Mouse (Mus musculus) forebrain, embryonic 12.5 days (tissue): ENCODE results near the gene Arl3. TPM values are rescaled to one million over a fixed set of nuclear protein-coding genes. Genes with fewer than 3 reads are reported as not detected.

Experiments
- ATAC-seq: fragments of 200-750 bp; cut with Nextera tagmentation; 2 replicates; pipeline ENCODE4 v1.8.0; 2017; ENCODE audit warnings: moderate TSS enrichment; ENCODE audit not compliant: low FRiP score
- H3K27ac ChIP-seq: fragments of 300-500 bp; sonication (generic); 2 replicates; pipeline ENCODE4 v1.5.1; 2016; ENCODE audit warnings: mild to moderate bottlenecking
- H3K27me3 ChIP-seq: fragments of 300-500 bp; sonication (generic); 2 replicates; pipeline ENCODE4 v1.6.1; 2016; ENCODE audit warnings: mild to moderate bottlenecking
- H3K36me3 ChIP-seq: fragments of 300-500 bp; sonication (generic); replicated peaks from 2 replicates; pipeline ENCODE4 v1.6.1; 2016; ENCODE audit warnings: mild to moderate bottlenecking
- H3K4me1 ChIP-seq: fragments of 300-500 bp; sonication (generic); 2 replicates; pipeline ENCODE4 v1.6.1; 2016
- H3K4me2 ChIP-seq: fragments of 300-500 bp; sonication (generic); 2 replicates; pipeline ENCODE4 v1.6.1; 2016; ENCODE audit warnings: mild to moderate bottlenecking, moderate library complexity
- H3K4me3 ChIP-seq: fragments of 300-500 bp; sonication (generic); replicated peaks from 2 replicates; pipeline ENCODE4 v1.5.1; 2016; ENCODE audit warnings: mild to moderate bottlenecking
- H3K9ac ChIP-seq: fragments of 300-500 bp; sonication (generic); 2 replicates; pipeline ENCODE4 v1.6.1; 2016; ENCODE audit warnings: mild to moderate bottlenecking
- H3K9me3 ChIP-seq: fragments of 300-500 bp; sonication (generic); 2 replicates; pipeline ENCODE4 v1.6.1; 2016
- WGBS: fragments of 180-500 bp; shearing (Covaris S2); methylation state at CpG from one replicate; pipeline ENCODE4 v1.1.7; 2016; 5-methylcytosine and 5-hydroxymethylcytosine counted together
- polyA plus RNA-seq: library from polyadenylated mRNA; unstranded; fragments of >200 nt; fragmentation: Nextera tagmentation; extraction: Ambion mirVana; gene quantifications from 2 replicates; pipeline ENCODE4 v1.2.1, GENCODE M21; 2016

Gene Arl3
- polyA plus RNA-seq, 1 experiment from 2014 or later: 216 TPM

- peaks cover 25% of the 10 kb centered on the region for H3K36me3 ChIP-seq
- ATAC-seq: no peak
- peak overlapping the region; percentile 36 for H3K4me2 ChIP-seq
- no peak overlapping the region for H3K4me3 ChIP-seq
- H3K9me3 ChIP-seq: no peaks in the 10 kb centered on the region
- 0 out of 2 replicates have a peak overlapping the region, but pooled peaks have one; percentile 53 for H3K9ac ChIP-seq
- peak overlapping the region; percentile 74 for H3K27ac ChIP-seq
- peaks cover 42% of the 10 kb centered on the region for H3K4me1 ChIP-seq
- 11% methylated on average over 5 of the region's 5 CpGs for WGBS
- H3K27me3 ChIP-seq: no peaks in the 10 kb centered on the region
Observed at GRCm38 (mm10) chr19:46518828-46519621, 54.0 kb downstream of the Arl3 start.

- Histone ChIP-seq H3K4me3 (no peak overlapping the region), H3K4me2 (peak overlapping the region; percentile 36), H3K27me3 (no peaks in the 10 kb centered on the region), H3K4me1 (peaks cover 35% of the 10 kb centered on the region), H3K27ac (peak overlapping the region; percentile 74), H3K9me3 (no peaks in the 10 kb centered on the region), H3K9ac (peak overlapping the region; percentile 53), H3K36me3 (peaks cover 31% of the 10 kb centered on the region)
- peak; percentile 61 for ATAC-seq
- 0% methylated on average over 12 of the region's 13 CpGs for WGBS
Observed at GRCm38 (mm10) chr19:46518352-46518787, 54.6 kb downstream of the Arl3 start.

- 31% methylated on average over 11 of the region's 14 CpGs for WGBS
Observed at GRCm38 (mm10) chr19:46517529-46518351, 55.3 kb downstream of the Arl3 start.

GRCm38 (mm10) chr19:46516667-46517528 is 56.1 kb downstream of the Arl3 start:
- WGBS: 55% methylated on average over 3 of the region's 3 CpGs
- H3K9ac ChIP-seq: no peak overlapping the region
- H3K4me1 ChIP-seq: peaks cover 24% of the 10 kb centered on the region
- peaks cover 45% of the 10 kb centered on the region for H3K36me3 ChIP-seq
- no peaks in the 10 kb centered on the region for H3K9me3 ChIP-seq
- H3K27ac ChIP-seq: peak overlapping the region; percentile 74
- no peaks in the 10 kb centered on the region for H3K27me3 ChIP-seq
- no peak overlapping the region for H3K4me2 ChIP-seq
- ATAC-seq: no peak
- H3K4me3 ChIP-seq: no peak overlapping the region

More at GRCm38 (mm10) chr19:46517529-46518351, 55.3 kb downstream of the Arl3 start:
- Histone ChIP-seq H3K27me3 (no peaks in the 10 kb centered on the region), H3K4me3 (no peak overlapping the region), H3K36me3 (peaks cover 37% of the 10 kb centered on the region), H3K4me2 (peak overlapping the region; percentile 36), H3K9me3 (no peaks in the 10 kb centered on the region), H3K9ac (peak overlapping the region; percentile 53; the same call in 1 of the 2 replicates), H3K27ac (peak overlapping the region; percentile 74), H3K4me1 (peaks cover 29% of the 10 kb centered on the region)
- peak; percentile 62 for ATAC-seq

GRCm38 (mm10) chr19:46515287-46515821 is 57.6 kb downstream of the Arl3 start:
- peaks cover 32% of the 10 kb centered on the region for H3K4me1 ChIP-seq
- H3K36me3 ChIP-seq: peaks cover 59% of the 10 kb centered on the region

GRCm38 (mm10) chr19:46514387-46514786 is 58.6 kb downstream of the Arl3 start:
- peaks cover 41% of the 10 kb centered on the region for H3K4me1 ChIP-seq
- H3K4me2 ChIP-seq: no peak overlapping the region
- no peaks in the 10 kb centered on the region for H3K27me3 ChIP-seq
- no peak overlapping the region for H3K4me3 ChIP-seq
- WGBS: 90% methylated on average over 11 of the region's 12 CpGs
- ATAC-seq: no peak
- H3K9ac ChIP-seq: no peak overlapping the region
- H3K9me3 ChIP-seq: no peaks in the 10 kb centered on the region
- H3K36me3 ChIP-seq: peaks cover 68% of the 10 kb centered on the region
- no peak overlapping the region for H3K27ac ChIP-seq

More at GRCm38 (mm10) chr19:46515287-46515821, 57.6 kb downstream of the Arl3 start:
- WGBS: 92% methylated on average over 24 of the region's 24 CpGs
- no peaks in the 10 kb centered on the region for H3K9me3 ChIP-seq
- no peak overlapping the region for H3K9ac ChIP-seq
- H3K4me3 ChIP-seq: no peak overlapping the region
- 0 out of 2 replicates have a peak overlapping the region, but pooled peaks have one; percentile 31 for H3K27ac ChIP-seq
- H3K27me3 ChIP-seq: no peaks in the 10 kb centered on the region
- ATAC-seq: no peak
- no peak overlapping the region for H3K4me2 ChIP-seq

DNA sequence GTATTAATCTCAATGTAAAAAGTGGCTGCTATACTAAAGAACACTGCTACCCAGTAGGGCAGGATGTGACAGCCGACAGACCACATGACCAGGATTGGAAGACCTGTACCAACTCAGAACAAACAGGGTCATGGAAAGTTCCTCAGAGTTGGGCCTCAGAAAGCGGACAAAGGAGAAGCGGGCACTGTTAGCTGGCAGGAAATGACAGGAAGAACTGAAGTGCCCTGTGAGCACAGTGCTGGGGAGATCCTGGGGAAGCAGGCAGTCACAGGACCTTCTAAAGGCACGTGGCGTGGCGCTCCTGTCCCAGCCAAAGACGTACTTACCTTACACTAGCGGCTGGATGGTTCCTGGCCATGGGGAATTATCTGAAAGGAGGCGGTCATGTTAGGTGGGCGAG is 61.7 kb downstream of the Arl3 start:
- Histone ChIP-seq H3K36me3 (peaks cover 92% of the 10 kb centered on the region), H3K27me3 (no peaks in the 10 kb centered on the region), H3K4me3 (no peak overlapping the region), H3K27ac (0 out of 2 replicates have a peak overlapping the region, but pooled peaks have one; percentile 53), H3K4me1 (peaks cover 50% of the 10 kb centered on the region), H3K9ac (no peak overlapping the region), H3K9me3 (no peaks in the 10 kb centered on the region), H3K4me2 (no peak overlapping the region)
- WGBS: 87% methylated on average over 10 of the region's 10 CpGs
- no peak for ATAC-seq

GRCm38 (mm10) chr19:46510824-46511223 is 62.2 kb downstream of the Arl3 start:
- Histone ChIP-seq H3K4me2 (no peak overlapping the region), H3K27ac (no peak overlapping the region), H3K9ac (no peak overlapping the region), H3K27me3 (no peaks in the 10 kb centered on the region), H3K4me1 (peaks cover 54% of the 10 kb centered on the region), H3K36me3 (peaks cover 93% of the 10 kb centered on the region), H3K9me3 (no peaks in the 10 kb centered on the region), H3K4me3 (no peak overlapping the region)
- ATAC-seq: no peak
- 57% methylated on average over 3 of the region's 3 CpGs for WGBS

DNA sequence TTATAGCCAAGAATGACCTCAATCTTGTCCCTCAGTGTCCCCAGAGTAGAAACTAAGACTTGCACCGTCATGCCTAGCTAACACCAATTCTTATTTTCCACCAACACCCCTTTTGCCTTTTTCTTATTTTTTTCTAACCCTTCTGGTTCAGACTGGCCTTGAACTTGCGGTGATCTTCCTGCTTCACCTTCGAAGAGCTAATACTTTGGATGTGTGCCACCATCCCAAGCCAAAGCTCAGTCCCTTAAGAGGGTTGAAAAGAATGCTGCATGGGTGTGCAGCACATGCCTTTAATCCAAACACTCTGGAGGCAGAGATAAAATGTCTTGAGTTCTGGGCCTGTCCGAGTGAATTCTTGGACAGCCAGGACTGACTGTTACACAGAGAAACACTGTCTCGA is 62.6 kb downstream of the Arl3 start:
- 89% methylated on average over 5 of the region's 5 CpGs for WGBS
- H3K27me3 ChIP-seq: no peaks in the 10 kb centered on the region
- ATAC-seq: no peak
- H3K27ac ChIP-seq: no peak overlapping the region
- no peaks in the 10 kb centered on the region for H3K9me3 ChIP-seq
- peaks cover 58% of the 10 kb centered on the region for H3K4me1 ChIP-seq
- H3K9ac ChIP-seq: no peak overlapping the region
- H3K4me2 ChIP-seq: no peak overlapping the region
- peaks cover 94% of the 10 kb centered on the region for H3K36me3 ChIP-seq
- no peak overlapping the region for H3K4me3 ChIP-seq

DNA sequence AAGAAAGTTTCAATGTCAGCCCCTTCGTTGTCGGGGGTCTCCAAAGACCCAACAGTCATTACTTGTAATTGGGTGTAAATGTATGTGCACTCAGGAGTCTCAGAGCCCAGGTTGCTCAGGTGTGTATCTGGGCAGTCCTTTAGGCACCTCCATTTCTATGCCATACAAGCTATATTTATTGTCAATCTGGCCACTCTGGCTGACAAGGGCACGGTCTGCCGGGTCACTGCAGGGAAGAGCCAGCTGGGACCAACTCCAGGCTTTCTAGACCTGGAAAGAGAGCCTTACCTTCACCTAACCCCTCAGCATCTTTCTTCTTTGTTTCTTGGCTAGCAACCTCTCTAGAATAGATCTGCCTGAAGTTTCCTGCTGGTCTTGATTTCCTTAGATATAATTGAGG is 63.3 kb downstream of the Arl3 start:
- no peak overlapping the region for H3K4me3 ChIP-seq
- no peaks in the 10 kb centered on the region for H3K27me3 ChIP-seq
- H3K9ac ChIP-seq: no peak overlapping the region
- peaks cover 65% of the 10 kb centered on the region for H3K4me1 ChIP-seq
- peaks cover 94% of the 10 kb centered on the region for H3K36me3 ChIP-seq
- H3K27ac ChIP-seq: no peak overlapping the region
- no peak overlapping the region for H3K4me2 ChIP-seq
- 89% methylated on average over 4 of the region's 4 CpGs for WGBS
- no peaks in the 10 kb centered on the region for H3K9me3 ChIP-seq
- ATAC-seq: no peak

DNA sequence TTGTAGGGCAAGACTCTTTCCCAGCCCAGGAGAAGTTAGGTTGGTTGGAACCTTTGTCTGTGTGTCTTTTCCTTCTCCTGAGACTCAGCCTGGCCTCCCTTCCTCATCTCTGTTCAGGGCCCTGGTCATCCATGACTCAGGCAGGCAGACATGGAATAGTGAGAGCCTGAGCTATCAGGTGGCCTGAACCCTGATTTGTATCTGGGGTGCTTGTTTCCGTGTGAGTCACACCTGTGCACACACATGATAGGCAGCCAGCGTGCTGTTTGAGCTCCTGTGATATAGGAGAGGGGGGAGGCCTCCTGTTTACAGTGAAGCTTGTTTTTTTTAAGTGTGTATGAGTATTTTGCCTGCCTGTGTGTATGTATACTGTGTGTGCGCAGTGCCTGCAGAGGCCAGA is 63.8 kb downstream of the Arl3 start:
- H3K9me3 ChIP-seq: no peaks in the 10 kb centered on the region
- no peaks in the 10 kb centered on the region for H3K27me3 ChIP-seq
- H3K4me1 ChIP-seq: peaks cover 70% of the 10 kb centered on the region
- H3K4me2 ChIP-seq: no peak overlapping the region
- H3K27ac ChIP-seq: 0 out of 2 replicates have a peak overlapping the region, but pooled peaks have one; percentile 36
- ATAC-seq: no peak
- 87% methylated on average over 3 of the region's 3 CpGs for WGBS
- peaks cover 89% of the 10 kb centered on the region for H3K36me3 ChIP-seq
- no peak overlapping the region for H3K9ac ChIP-seq
- H3K4me3 ChIP-seq: no peak overlapping the region; the same call in 1 of the 2 replicates
